Mouse (Mus musculus) gastrocnemius, postnatal 25 days (tissue): ENCODE measurements at regions not wholly inside any gene's neighbourhood (a gene's known extent, or its start where the extent isn't known, plus 50 kb on each side); places are given as distances from the start of the nearest gene placed in this dataset.

Experiments used
- DNase-seq: peaks from one replicate; pipeline ENCODE4 v3.0.0; 2022

- DNase-seq = no peak
These were observed 1732.6 kb upstream of the Gm6569 start for GRCm38 (mm10) chr15:72101730-72102129.

GRCm38 (mm10) chr15:72105830-72106413 is 1728.4 kb upstream of the Gm6569 start:
- no peak for DNase-seq

- DNase-seq = no peak
These were observed 1723.8 kb upstream of the Gm6569 start for GRCm38 (mm10) chr15:72110520-72110919.

- no peak for DNase-seq
These were observed 1717.6 kb upstream of the Gm6569 start for GRCm38 (mm10) chr15:72116772-72117171.

- no peak for DNase-seq
These were observed 1700.1 kb upstream of the Gm6569 start for GRCm38 (mm10) chr15:72134226-72134625.

GRCm38 (mm10) chr15:72135992-72136617 is 1698.3 kb upstream of the Gm6569 start:
- DNase-seq = no peak

- no peak for DNase-seq
These were observed 1694.2 kb upstream of the Gm6569 start for GRCm38 (mm10) chr15:72140122-72140521.

GRCm38 (mm10) chr15:72150581-72150980 is 1683.8 kb upstream of the Gm6569 start:
- DNase-seq = no peak

- no peak for DNase-seq
These were observed 1675.9 kb upstream of the Gm6569 start for GRCm38 (mm10) chr15:72158505-72158904.

GRCm38 (mm10) chr15:72200861-72201260 is 1633.5 kb upstream of the Gm6569 start:
- DNase-seq = no peak

- no peak for DNase-seq
These were observed 1632.6 kb upstream of the Gm6569 start for GRCm38 (mm10) chr15:72201791-72202190.

- DNase-seq = no peak
These were observed 1629.0 kb upstream of the Gm6569 start for GRCm38 (mm10) chr15:72205240-72205799.

- DNase-seq = peak; percentile 9
These were observed 1628.4 kb upstream of the Gm6569 start for GRCm38 (mm10) chr15:72205950-72206349.

- no peak for DNase-seq
These were observed 1626.8 kb upstream of the Gm6569 start for GRCm38 (mm10) chr15:72207589-72207988.

- no peak for DNase-seq
These were observed 1626.3 kb upstream of the Gm6569 start for GRCm38 (mm10) chr15:72208076-72208475.

GRCm38 (mm10) chr15:72208973-72209372 is 1625.4 kb upstream of the Gm6569 start:
- DNase-seq = no peak

GRCm38 (mm10) chr15:72217731-72218130 is 1616.6 kb upstream of the Gm6569 start:
- DNase-seq = no peak

- no peak for DNase-seq
These were observed 1614.4 kb upstream of the Gm6569 start for GRCm38 (mm10) chr15:72219985-72220384.

- DNase-seq = no peak
These were observed 1613.6 kb upstream of the Gm6569 start for GRCm38 (mm10) chr15:72220786-72221185.

GRCm38 (mm10) chr15:72232355-72232754 is 1602.0 kb upstream of the Gm6569 start:
- no peak for DNase-seq

- DNase-seq = no peak
These were observed 1569.7 kb upstream of the Gm6569 start for GRCm38 (mm10) chr15:72264619-72265018.

- DNase-seq = no peak
These were observed 1550.5 kb upstream of the Gm6569 start for GRCm38 (mm10) chr15:72283846-72284245.

GRCm38 (mm10) chr15:72296648-72297047 is 1537.7 kb upstream of the Gm6569 start:
- DNase-seq = no peak

GRCm38 (mm10) chr15:72312417-72312816 is 1521.9 kb upstream of the Gm6569 start:
- DNase-seq = no peak
